Mouse (Mus musculus): ENCODE results near the gene Wdr53. TPM values are rescaled to one million over a fixed set of nuclear protein-coding genes. Genes with fewer than 3 reads are reported as not detected.
"Not testable (repeated sequence)": the region's sequence is repeated elsewhere in the genome, so short reads cannot be mapped to it uniquely, and the experiment has no call there.

Gene Wdr53
- polyA plus RNA-seq, 1 experiment from 2014 or later, result 10.3 TPM

DNA sequence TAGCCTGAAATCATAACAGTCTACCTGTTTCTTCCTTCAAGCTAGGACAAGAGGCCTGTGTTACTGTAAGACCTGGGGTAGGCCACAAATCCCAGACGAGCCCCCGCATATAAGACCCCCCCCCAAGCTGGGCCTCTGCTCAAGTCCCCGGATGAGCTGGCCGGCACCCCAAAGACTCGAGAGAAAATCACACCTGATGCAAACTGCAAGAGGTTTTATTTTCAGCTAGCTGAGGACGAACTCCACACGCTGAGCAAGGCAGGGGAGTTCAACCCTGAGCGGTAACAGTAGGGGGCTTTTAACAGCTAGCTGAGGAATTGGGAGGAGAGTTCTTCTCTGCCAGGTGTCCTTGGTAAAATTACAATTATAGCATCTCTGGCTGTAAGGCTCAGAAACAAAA is 33.2 kb downstream of the Wdr53 start:
- Histone ChIP-seq H3K4me3 (replicated peaks) (peak overlapping the region; percentile 14), H3K36me3 (replicated peaks) (peaks cover 44% of the 10 kb centered on the region), H3K4me1 (replicated peaks) (peaks cover 49% of the 10 kb centered on the region), H3K9ac (no peak overlapping the region; the same call in 1 of the 2 replicates), H3K27me3 (no peaks in the 10 kb centered on the region), H3K27ac (replicated peaks) (no peak overlapping the region), H3K4me2 (peak overlapping the region; percentile 68), H3K9me3 (replicated peaks) (peaks cover 4% of the 10 kb centered on the region; the same call in 1 of the 2 replicates)
- 95% methylated on average over 8 of the region's 8 CpGs for WGBS (ENCODE audit: insufficient replicate concordance)
- ATAC-seq (ENCODE audit: insufficient read depth), result no peak

DNA sequence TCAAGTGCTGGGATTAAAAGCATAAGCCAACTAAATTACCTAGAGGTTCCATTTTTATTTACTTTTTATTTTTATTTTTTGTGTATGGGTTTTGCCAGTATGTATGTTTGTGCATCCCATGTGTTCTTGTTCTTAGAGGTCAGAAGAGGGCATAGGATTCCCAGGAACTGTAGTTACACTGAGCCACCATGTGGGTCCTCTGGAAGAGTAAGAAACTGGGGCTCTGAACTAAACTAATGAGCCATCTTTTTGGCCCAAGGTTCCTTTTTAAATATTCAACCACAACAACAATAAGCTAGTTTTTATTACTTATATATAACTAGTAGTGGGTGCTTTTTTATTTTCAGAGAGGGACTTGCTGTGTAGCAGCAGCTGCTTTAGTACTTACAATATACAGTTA is 35.6 kb downstream of the Wdr53 start:
- H3K36me3 ChIP-seq (replicated peaks), result peaks cover 67% of the 10 kb centered on the region
- peaks cover 38% of the 10 kb centered on the region for H3K4me1 ChIP-seq (replicated peaks)
- H3K4me2 ChIP-seq, result no peak overlapping the region
- H3K9me3 ChIP-seq (replicated peaks), result peaks cover 4% of the 10 kb centered on the region; the same call in 1 of the 2 replicates
- H3K27me3 ChIP-seq, result no peaks in the 10 kb centered on the region
- no peak for ATAC-seq (ENCODE audit: insufficient read depth)
- no peak overlapping the region for H3K4me3 ChIP-seq (replicated peaks)
- no peak overlapping the region for H3K9ac ChIP-seq
- H3K27ac ChIP-seq (replicated peaks), result no peak overlapping the region

- H3K27me3 ChIP-seq, result no peaks in the 10 kb centered on the region
- 83% methylated on average over 4 of the region's 4 CpGs for WGBS (ENCODE audit: insufficient replicate concordance)
- H3K4me3 ChIP-seq (replicated peaks), result no peak overlapping the region
- H3K36me3 ChIP-seq (replicated peaks), result peaks cover 62% of the 10 kb centered on the region
- H3K27ac ChIP-seq (replicated peaks), result no peak overlapping the region
- H3K4me1 ChIP-seq (replicated peaks), result no peaks in the 10 kb centered on the region
- H3K9me3 ChIP-seq (replicated peaks), result no peaks in the 10 kb centered on the region
- H3K4me2 ChIP-seq, result no peak overlapping the region
- H3K9ac ChIP-seq, result no peak overlapping the region
- ATAC-seq (ENCODE audit: insufficient read depth), result no peak
Measured at GRCm38 (mm10) chr16:32291821-32292220, 44.8 kb downstream of the Wdr53 start.

DNA sequence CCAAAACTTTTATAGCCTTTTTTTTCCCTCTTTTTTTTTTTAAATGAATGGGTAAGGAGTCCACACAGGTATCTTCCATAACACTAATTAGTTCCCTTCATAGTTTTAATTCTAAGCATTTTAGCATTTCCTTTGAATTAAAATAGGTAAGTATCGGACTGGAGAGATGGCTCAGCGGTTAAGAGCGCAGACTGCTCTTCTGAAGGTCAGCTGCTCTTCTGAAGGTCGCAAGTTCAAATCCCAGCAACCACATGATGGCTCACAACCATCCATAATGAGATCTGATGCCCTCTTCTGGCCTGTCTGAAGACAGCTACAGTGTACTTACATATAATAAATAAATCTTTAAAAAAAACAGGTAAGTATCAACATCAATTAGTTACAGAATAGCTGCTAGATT is 52.6 kb downstream of the Wdr53 start:
- H3K4me3 ChIP-seq (replicated peaks); H3K4me1 ChIP-seq (replicated peaks); ATAC-seq (ENCODE audit: insufficient read depth); H3K27ac ChIP-seq (replicated peaks); H3K9me3 ChIP-seq (replicated peaks); H3K27me3 ChIP-seq; H3K9ac ChIP-seq; H3K4me2 ChIP-seq: not testable (repeated sequence)
- H3K36me3 ChIP-seq (replicated peaks), result peaks cover 65% of the 10 kb centered on the region
- WGBS (ENCODE audit: insufficient replicate concordance), result 88% methylated on average over 4 of the region's 4 CpGs

GRCm38 (mm10) chr16:32303046-32303445 is 56.0 kb downstream of the Wdr53 start:
- no peaks in the 10 kb centered on the region for H3K27me3 ChIP-seq
- H3K9me3 ChIP-seq (replicated peaks), result no peaks in the 10 kb centered on the region
- H3K4me3 ChIP-seq (replicated peaks), result no peak overlapping the region
- no peak overlapping the region for H3K9ac ChIP-seq
- H3K4me1 ChIP-seq (replicated peaks), result 0 out of 2 replicates have a peak, but pooled peaks cover 5% of the 10 kb centered on the region
- 80% methylated on average over 1 of the region's 1 CpGs for WGBS (ENCODE audit: insufficient replicate concordance)
- no peak overlapping the region for H3K27ac ChIP-seq (replicated peaks)
- peaks cover 39% of the 10 kb centered on the region for H3K36me3 ChIP-seq (replicated peaks)
- no peak for ATAC-seq (ENCODE audit: insufficient read depth)
- no peak overlapping the region for H3K4me2 ChIP-seq

DNA sequence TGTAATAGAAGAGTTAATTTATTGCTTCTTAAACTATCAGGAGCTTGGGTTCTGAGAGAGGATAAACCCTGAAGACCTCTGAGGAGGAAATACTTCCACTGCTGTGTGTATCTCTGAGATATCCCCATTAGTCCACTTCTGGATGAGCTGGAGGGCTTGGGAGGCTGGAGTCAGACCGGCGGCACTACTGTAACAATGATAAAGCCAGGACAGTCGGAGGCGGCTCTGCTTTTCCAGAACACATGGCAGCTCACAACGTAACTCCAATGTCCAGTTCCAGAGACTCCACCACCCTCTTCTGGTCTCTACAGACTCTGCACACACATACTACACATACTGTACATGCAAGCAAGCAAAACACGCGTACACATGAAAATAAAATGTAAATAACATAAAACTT is 56.9 kb downstream of the Wdr53 start:
- no peaks in the 10 kb centered on the region for H3K9me3 ChIP-seq (replicated peaks)
- no peak overlapping the region for H3K4me2 ChIP-seq
- 0 out of 2 replicates have a peak, but pooled peaks cover 5% of the 10 kb centered on the region for H3K4me1 ChIP-seq (replicated peaks)
- no peak overlapping the region for H3K27ac ChIP-seq (replicated peaks)
- no peak for ATAC-seq (ENCODE audit: insufficient read depth)
- WGBS (ENCODE audit: insufficient replicate concordance), result 85% methylated on average over 7 of the region's 7 CpGs
- peaks cover 31% of the 10 kb centered on the region for H3K36me3 ChIP-seq (replicated peaks)
- H3K4me3 ChIP-seq (replicated peaks), result no peak overlapping the region
- H3K27me3 ChIP-seq, result no peaks in the 10 kb centered on the region
- H3K9ac ChIP-seq, result no peak overlapping the region

MicroRNAs encoded within 50 kb of the gene (microRNA counts, 519-probe panel; counts per million panel counts)
- microRNA mmu-miR-1946a, result 2,008 counts per million, percentile 23 among the panel's probes with 10 or more counts

Small RNA genes lying within 50 kb of the gene (microRNA-seq; reads per million reads assigned to microRNA genes)
- not detected for gene Mir1946a

Other genes with a start within 250 kb of the Wdr53 start
- gene Senp5, start 243.9 kb upstream of the Wdr53 start, polyA plus RNA-seq (2015; fragmentation: Nextera tagmentation; extraction: Ambion mirVana), result 4.7 and 5.1 TPM in 2 replicates
- gene Pak2, start 167.9 kb upstream of the Wdr53 start, polyA plus RNA-seq (2015; fragmentation: Nextera tagmentation; extraction: Ambion mirVana), result 9.5 and 9.7 TPM in 2 replicates
- gene Pigx, start 147.5 kb upstream of the Wdr53 start, polyA plus RNA-seq (2015; fragmentation: Nextera tagmentation; extraction: Ambion mirVana), result 27.8 and 31.5 TPM in 2 replicates
- gene Cep19, start 147.4 kb upstream of the Wdr53 start, polyA plus RNA-seq (2015; fragmentation: Nextera tagmentation; extraction: Ambion mirVana), result 4.7 and 5.5 TPM in 2 replicates
- gene Nrros, start 81.6 kb upstream of the Wdr53 start, polyA plus RNA-seq (2015; fragmentation: Nextera tagmentation; extraction: Ambion mirVana), result 24.1 and 24.5 TPM in 2 replicates
- 1.3 and 1.5 TPM in 2 replicates for gene Bex6, start 67.4 kb upstream of the Wdr53 start, polyA plus RNA-seq (2015; fragmentation: Nextera tagmentation; extraction: Ambion mirVana)
- 4.9 and 6.3 TPM in 2 replicates for gene Fbxo45, start 69 bp upstream of the Wdr53 start, polyA plus RNA-seq (2015; fragmentation: Nextera tagmentation; extraction: Ambion mirVana)
- gene Smco1, start 24.2 kb downstream of the Wdr53 start, polyA plus RNA-seq (2015; fragmentation: Nextera tagmentation; extraction: Ambion mirVana), result not detected in 2 replicates
- gene Rnf168, start 30.2 kb downstream of the Wdr53 start, polyA plus RNA-seq (2015; fragmentation: Nextera tagmentation; extraction: Ambion mirVana), result 14.5 and 15.6 TPM in 2 replicates
- 7.3 and 9.3 TPM in 2 replicates for gene Ubxn7, start 85.0 kb downstream of the Wdr53 start, polyA plus RNA-seq (2015; fragmentation: Nextera tagmentation; extraction: Ambion mirVana)
- not detected in 2 replicates for gene Tm4sf19, start 153.3 kb downstream of the Wdr53 start, polyA plus RNA-seq (2015; fragmentation: Nextera tagmentation; extraction: Ambion mirVana)
- 4.6 and 5.0 TPM in 2 replicates for gene Tctex1d2, start 172.5 kb downstream of the Wdr53 start, polyA plus RNA-seq (2015; fragmentation: Nextera tagmentation; extraction: Ambion mirVana)
- gene Pcyt1a, start 183.7 kb downstream of the Wdr53 start, polyA plus RNA-seq (2015; fragmentation: Nextera tagmentation; extraction: Ambion mirVana), result 38.3 and 39.5 TPM in 2 replicates
- gene Slc51a, start 240.7 kb downstream of the Wdr53 start, polyA plus RNA-seq (2015; fragmentation: Nextera tagmentation; extraction: Ambion mirVana), result 0.37 and 0.56 TPM in 2 replicates
- gene Zdhhc19, start 249.0 kb downstream of the Wdr53 start, polyA plus RNA-seq (2015; fragmentation: Nextera tagmentation; extraction: Ambion mirVana), result not detected in 2 replicates

Data from liver, embryonic 15.5 days (tissue).